Mouse (Mus musculus): ENCODE results near the gene Mitd1. TPM values are rescaled to one million over a fixed set of nuclear protein-coding genes. Genes with fewer than 3 reads are reported as not detected.

Gene Mitd1
- total RNA-seq (2021) = 10 to 100 TPM in 1 of 2 experiments, 1 to 10 TPM in 1; 9.7 to 14.2 TPM
- long read RNA-seq, experiment 1, partial matches to known transcripts = 1 of 9 reads
- long read RNA-seq, experiment 1, other reads (novel, unspliced or antisense) = 6 of 9 reads
- long read RNA-seq, experiment 2, transcript Mitd1-201 (7 exons, 1,231 nt) = major isoform, 10 of 21 reads
- long read RNA-seq, experiment 2, partial matches to known transcripts = 6 of 21 reads
- long read RNA-seq, experiment 2, other reads (novel, unspliced or antisense) = 4 of 21 reads

GRCm38 (mm10) chr1:37890025-37890652 lies at the start of gene Mitd1, which contains the start of gene Mrpl30:
Gene Mitd1 (minus strand): TSS chr1:37890411.
Gene Mrpl30 (plus strand): TSS chr1:37890477.
- DNase-seq (ENCODE audit: low spot score in 2 of 2) = peak; percentile 92 to 93

DNA sequence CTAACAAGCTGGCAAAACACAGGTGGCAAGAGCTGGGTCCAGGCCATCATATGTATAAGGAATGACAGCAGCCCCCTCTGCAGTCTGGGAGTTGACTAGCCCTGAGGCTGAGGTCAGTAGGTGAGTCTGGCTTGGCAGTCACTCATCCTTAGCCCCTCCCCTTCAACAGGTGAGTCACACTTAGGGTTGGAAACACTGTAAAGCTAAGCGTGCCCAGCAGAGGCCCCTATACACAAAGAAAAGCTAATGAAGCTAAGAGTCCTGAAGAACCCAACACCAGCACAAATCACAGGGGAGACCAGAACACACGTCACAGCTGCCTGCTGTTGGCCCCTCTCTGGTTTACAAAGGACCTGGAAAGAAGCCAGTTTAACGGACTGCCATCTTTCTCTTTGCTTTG lies 41.6 kb upstream of the Mitd1 start:
- DNase-seq (ENCODE audit: low spot score in 2 of 2) = peak in 1 of 2 experiments; percentile 7

- DNase-seq (ENCODE audit: low spot score in 2 of 2) = no peak
Measured at GRCm38 (mm10) chr1:37925971-37926370, 35.8 kb upstream of the Mitd1 start.

- DNase-seq (ENCODE audit: low spot score in 2 of 2) = no peak
Measured at GRCm38 (mm10) chr1:37922536-37922935, 32.3 kb upstream of the Mitd1 start.

GRCm38 (mm10) chr1:37918096-37918495 lies 27.9 kb upstream of the Mitd1 start:
- DNase-seq (ENCODE audit: low spot score in 2 of 2) = no peak

- no peak for DNase-seq (ENCODE audit: low spot score in 2 of 2)
Measured at GRCm38 (mm10) chr1:37917666-37918065, 27.5 kb upstream of the Mitd1 start.

DNA sequence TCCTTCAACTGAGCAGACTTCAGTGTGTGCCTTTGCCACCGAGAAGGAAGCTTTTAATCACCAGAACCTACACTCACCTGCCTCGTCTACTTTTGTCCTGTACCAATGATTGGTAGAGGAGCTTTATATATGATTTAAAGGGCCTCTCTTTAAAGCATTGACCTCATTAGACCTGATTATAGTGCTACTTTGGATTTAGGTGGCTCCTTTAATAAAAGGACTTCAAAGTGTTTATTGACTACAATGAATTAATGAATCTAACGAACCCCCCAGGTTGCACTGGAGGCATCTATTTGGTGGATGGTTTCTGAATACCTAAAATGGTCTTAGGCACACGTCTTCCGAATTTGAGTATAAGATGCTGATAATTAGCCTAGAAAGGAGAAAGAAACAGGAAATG lies 26.2 kb upstream of the Mitd1 start, which contains the start of gene Lyg2:
TSS of gene Lyg2 (minus strand) at position 101 of the 400 bp plus-strand sequence.
- no peak for DNase-seq (ENCODE audit: low spot score in 2 of 2)

- DNase-seq (ENCODE audit: low spot score in 2 of 2) = no peak
Measured at GRCm38 (mm10) chr1:37912751-37913150, 22.5 kb upstream of the Mitd1 start.

- DNase-seq (ENCODE audit: low spot score in 2 of 2) = peak; percentile 13 to 54
Measured at GRCm38 (mm10) chr1:37903178-37903577, 13.0 kb upstream of the Mitd1 start.

GRCm38 (mm10) chr1:37900288-37900687 lies 10.1 kb upstream of the Mitd1 start:
- no peak for DNase-seq (ENCODE audit: low spot score in 2 of 2)

DNA sequence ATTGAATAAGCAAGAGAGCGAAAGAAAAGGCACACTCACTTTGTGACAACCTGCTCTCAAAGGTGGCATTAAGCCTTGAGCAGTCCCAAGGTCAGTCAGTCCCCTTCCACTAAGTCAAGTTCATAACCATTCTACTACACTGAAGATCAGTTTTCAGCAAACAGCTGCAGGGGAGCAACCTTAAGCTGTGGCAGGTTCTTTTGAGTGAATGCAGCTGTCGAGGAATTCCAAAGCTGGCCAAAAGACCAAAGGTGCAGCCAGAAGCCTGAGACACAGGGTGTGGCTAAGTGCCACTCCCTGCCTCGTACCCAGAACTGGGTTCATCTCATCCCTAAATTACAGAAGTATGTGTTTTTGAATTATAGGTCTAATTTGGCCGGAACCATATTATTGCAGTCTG lies 9.6 kb upstream of the Mitd1 start:
- no peak for DNase-seq (ENCODE audit: low spot score in 2 of 2)

- no peak for DNase-seq (ENCODE audit: low spot score in 2 of 2)
Measured at GRCm38 (mm10) chr1:37894606-37895005, 4.4 kb upstream of the Mitd1 start.

- no peak for DNase-seq (ENCODE audit: low spot score in 2 of 2)
Measured at GRCm38 (mm10) chr1:37891400-37891799, 1.2 kb upstream of the Mitd1 start.

DNA sequence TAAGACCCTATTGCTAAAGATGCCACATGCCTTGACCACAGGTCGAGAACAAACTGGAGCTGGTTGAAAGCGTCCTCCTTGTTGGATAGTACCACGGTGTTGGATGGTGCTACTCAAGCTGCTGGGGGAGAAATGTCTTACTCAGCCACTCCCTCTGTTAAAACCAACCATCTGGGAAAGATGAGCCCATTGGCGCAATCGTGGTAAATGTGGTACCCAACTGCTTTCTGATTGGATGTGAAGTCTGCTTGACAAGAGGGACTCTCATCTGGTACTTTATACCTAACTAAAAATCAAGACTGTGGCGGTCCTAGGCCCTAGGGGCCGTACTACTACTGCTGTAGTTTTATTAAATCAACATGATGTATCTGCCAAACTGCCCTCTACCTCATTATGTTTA lies 1.0 kb downstream of the Mitd1 start:
- DNase-seq (ENCODE audit: low spot score in 2 of 2) = no peak

- DNase-seq (ENCODE audit: low spot score in 2 of 2) = no peak
Measured at GRCm38 (mm10) chr1:37884451-37884850, 5.8 kb downstream of the Mitd1 start.

- no peak for DNase-seq (ENCODE audit: low spot score in 2 of 2)
Measured at GRCm38 (mm10) chr1:37883411-37883810, 6.8 kb downstream of the Mitd1 start.

DNA sequence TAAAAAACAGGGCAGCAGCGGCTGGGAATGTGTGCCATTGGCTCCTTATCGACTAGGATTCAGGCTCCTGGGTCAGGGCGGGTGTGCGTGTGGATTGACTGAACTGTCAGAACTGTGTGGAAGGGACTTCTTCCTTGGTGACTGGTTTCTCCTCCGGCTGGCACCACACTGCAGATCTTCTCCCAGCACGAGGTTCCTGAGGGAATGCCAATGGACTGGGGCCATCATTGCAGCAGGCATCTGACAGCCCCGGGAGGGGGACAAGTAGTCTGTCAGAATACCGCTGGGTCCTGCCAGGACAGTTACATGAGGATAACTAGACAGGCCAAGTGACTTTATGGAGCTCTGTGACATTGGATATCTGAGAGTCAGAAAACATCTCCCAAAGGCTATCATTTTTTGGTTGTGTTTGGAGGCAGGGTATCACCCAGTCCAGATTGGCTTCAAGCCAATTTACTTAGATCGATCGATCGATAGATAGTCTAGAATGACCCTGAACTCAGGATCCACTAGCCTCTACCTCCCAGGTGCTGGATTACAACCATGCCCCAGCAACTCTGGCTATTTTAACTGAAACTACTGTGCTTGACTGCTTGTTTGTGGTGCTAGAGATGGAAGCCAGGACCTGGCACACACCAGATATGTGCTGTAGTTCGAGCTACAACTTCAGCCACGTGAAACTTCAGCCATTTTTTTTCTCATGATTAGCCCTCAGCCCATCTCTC lies 12.3 kb downstream of the Mitd1 start:
- DNase-seq (ENCODE audit: low spot score in 2 of 2) = no peak

DNA sequence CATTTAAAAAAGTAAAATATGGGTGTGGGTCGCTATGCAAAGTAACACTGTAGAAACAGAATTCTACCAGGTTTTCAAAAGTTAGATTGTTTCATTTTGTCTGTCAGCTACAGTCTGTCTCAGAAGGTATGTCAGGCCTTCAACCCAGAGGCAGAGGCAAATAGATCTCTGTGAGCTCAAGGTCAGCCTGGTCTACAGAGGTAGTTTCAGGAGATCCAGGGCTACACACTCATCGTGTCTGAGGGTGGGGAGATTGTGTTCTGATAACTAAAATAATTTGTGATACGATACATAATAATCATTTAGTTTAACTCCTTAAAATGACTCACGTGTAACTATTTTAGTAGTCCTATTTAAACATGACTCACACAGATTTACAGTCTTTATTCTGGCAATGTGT lies 17.1 kb downstream of the Mitd1 start:
- DNase-seq (ENCODE audit: low spot score in 2 of 2) = no peak

DNA sequence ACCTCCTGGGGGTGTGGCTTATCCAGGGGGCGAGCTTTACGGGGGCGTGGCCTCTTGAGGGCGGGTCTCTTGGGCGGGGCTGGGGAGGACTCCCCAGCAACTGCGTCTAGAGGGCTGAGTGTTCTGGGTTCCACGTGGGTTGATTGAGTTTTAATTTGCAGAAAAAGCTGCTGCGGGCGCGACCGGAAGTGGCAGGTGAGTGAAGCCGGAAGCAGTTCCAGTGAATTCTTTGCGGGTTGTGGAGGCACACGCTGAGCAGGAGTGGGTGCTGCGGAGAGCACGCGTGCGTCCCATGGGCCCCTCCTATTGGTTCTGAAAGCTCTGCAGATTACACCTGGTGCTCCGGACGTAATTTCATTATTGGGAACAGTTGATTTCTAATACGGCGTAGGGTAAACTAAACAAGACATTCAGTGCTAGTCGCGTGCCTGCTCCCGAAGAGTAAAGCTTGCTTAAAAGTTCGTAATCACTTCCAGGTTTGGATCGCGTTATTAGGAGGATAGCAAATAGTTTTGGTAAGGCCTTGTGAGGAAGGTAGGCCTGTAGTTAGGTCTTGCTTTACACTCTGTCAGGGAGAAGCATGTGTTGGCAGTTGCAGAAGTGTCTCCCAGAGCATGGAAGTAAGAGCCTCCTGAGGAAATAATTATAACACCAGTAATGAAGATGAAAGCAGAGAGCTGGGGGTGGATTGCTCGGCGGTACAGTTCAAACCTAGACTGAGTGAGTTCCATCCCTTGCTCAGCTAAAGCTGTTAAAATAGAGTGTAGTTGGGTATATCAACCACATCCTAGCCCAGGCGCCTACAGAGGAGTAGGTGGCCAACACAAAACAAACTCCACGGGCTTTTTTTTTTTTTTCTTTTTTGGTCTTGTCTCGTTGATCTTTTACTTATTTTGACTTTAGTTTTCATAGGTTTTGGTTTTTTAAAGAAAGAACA lies 17.8 kb downstream of the Mitd1 start:
- peak; percentile 72 to 87 for DNase-seq (ENCODE audit: low spot score in 2 of 2)

DNA sequence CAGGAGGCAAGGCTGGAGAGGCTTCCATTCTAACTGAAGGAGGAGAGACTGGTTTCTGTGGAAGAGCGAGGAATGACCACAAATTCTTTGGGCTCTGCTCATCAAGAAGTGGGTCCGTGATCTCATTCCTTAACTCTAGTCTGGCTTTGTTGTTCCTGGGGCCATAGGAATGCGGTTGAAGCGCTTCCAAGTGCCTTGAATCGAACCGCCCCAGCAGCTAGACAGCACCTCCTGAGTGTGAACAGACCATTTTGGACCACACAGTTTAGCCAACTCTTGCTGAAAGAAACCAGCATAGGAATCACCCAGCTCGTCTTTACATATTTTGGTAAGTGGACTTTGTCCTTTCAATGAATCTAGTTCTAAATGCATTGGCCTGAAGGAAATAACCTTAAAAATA lies 18.5 kb downstream of the Mitd1 start, which contains the start of gene Lipt1:
TSS of gene Lipt1 (plus strand) at position 35 of the 400 bp plus-strand sequence.
- DNase-seq (ENCODE audit: low spot score in 2 of 2) = no peak

DNA sequence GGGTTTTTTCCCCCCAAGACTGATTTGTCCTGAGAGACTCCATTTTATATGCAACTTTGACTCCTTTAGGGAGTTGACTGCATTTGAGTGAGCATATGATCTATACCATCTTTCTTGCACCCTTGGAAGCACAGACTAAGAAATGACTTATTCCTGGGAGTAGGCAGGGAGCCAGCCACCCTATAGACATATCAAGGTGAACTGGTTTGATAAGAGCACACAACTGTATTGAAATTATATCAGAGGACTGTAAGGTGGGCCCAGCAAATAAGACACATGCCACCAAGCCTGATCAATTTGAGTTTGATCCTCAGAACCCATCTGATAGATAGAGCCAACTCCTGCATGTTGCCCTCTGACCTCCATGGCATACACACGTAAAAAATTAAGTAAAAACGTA lies 20.8 kb downstream of the Mitd1 start:
- no peak for DNase-seq (ENCODE audit: low spot score in 2 of 2)

All from layer of hippocampus, postnatal 14 days (tissue).